Mouse (Mus musculus): ENCODE results near the gene Pbsn. TPM values are rescaled to one million over a fixed set of nuclear protein-coding genes. Genes with fewer than 3 reads are reported as not detected.

Gene Pbsn
- total RNA-seq, 1 experiment from 2014 or later, result not detected

Other genes with a start within 250 kb of the Pbsn start
- 12.3 and 19.4 TPM in 2 replicates for gene Prkx, start 57.3 kb downstream of the Pbsn start, total RNA-seq (2017)
- gene Gm14744, start 11.1 kb upstream of the Pbsn start, total RNA-seq (2017), result not detected in 2 replicates
- not detected in 2 replicates for gene 5430402E10Rik, start 71.4 kb upstream of the Pbsn start, total RNA-seq (2017)
- gene Obp1a, start 237.8 kb upstream of the Pbsn start, total RNA-seq (2017), result not detected in 2 replicates

All from hematopoietic stem cell, adult 5-6 weeks (primary cell).